Mouse (Mus musculus) mouse trophoblast stem cell (cell line): ENCODE results near the gene Kcnab2.

Source experiments
- in situ Hi-C, 2 experiments: fragments of 300-500 bp; cut with MseI, MboI; formaldehyde crosslinking; loops; 2 replicates in 1 of 2; 3 replicates in 1 of 2; pipeline ENCODE4 v1.15.1; 2025

Kcnab2 gene

GRCm38 (mm10) chr4:152451371-152451770, 26.3 kb downstream of the Kcnab2 start:
- in situ Hi-C loops = no loop called here

- in situ Hi-C loops = no loop called here
Measured at GRCm38 (mm10) chr4:152448666-152449018, 29.0 kb downstream of the Kcnab2 start.

- in situ Hi-C loops = no loop called here
Measured at GRCm38 (mm10) chr4:152447731-152448665, 29.7 kb downstream of the Kcnab2 start.

GRCm38 (mm10) chr4:152446178-152446577, 31.5 kb downstream of the Kcnab2 start:
- in situ Hi-C loops = no loop called here

GRCm38 (mm10) chr4:152441536-152441935, 36.1 kb downstream of the Kcnab2 start:
- in situ Hi-C loops = no loop called here

GRCm38 (mm10) chr4:152440882-152441281, 36.8 kb downstream of the Kcnab2 start:
- in situ Hi-C loops = no loop called here

- in situ Hi-C loops = no loop called here
Measured at GRCm38 (mm10) chr4:152435255-152435654, 42.4 kb downstream of the Kcnab2 start.

- in situ Hi-C loops = no loop called here
Measured at GRCm38 (mm10) chr4:152434836-152435235, 42.8 kb downstream of the Kcnab2 start.

- in situ Hi-C loops = no loop called here
Measured at GRCm38 (mm10) chr4:152432308-152432707, 45.4 kb downstream of the Kcnab2 start.

- in situ Hi-C loops = no loop called here
Measured at GRCm38 (mm10) chr4:152428259-152428658, 49.4 kb downstream of the Kcnab2 start.

GRCm38 (mm10) chr4:152424922-152425321, 52.7 kb downstream of the Kcnab2 start:
- in situ Hi-C loops = no loop called here

GRCm38 (mm10) chr4:152424341-152424740, 53.3 kb downstream of the Kcnab2 start:
- in situ Hi-C loops = no loop called here

- in situ Hi-C loops = no loop called here
Measured at GRCm38 (mm10) chr4:152423576-152423975, 54.1 kb downstream of the Kcnab2 start.

- in situ Hi-C loops = no loop called here
Measured at GRCm38 (mm10) chr4:152418229-152419060, 59.2 kb downstream of the Kcnab2 start.

- in situ Hi-C loops = no loop called here
Measured at GRCm38 (mm10) chr4:152412524-152413080, 65.1 kb downstream of the Kcnab2 start.

- in situ Hi-C loops = no loop called here
Measured at GRCm38 (mm10) chr4:152410961-152411360, 66.7 kb downstream of the Kcnab2 start.

- in situ Hi-C loops = no loop called here
Measured at GRCm38 (mm10) chr4:152406531-152406930, 71.1 kb downstream of the Kcnab2 start.

GRCm38 (mm10) chr4:152405671-152406201, 71.9 kb downstream of the Kcnab2 start:
- in situ Hi-C loops = no loop called here

- in situ Hi-C loops = no loop called here
Measured at GRCm38 (mm10) chr4:152405143-152405542, 72.5 kb downstream of the Kcnab2 start.

- in situ Hi-C loops = no loop called here
Measured at GRCm38 (mm10) chr4:152398926-152399325, 78.7 kb downstream of the Kcnab2 start.

- in situ Hi-C loops = no loop called here
Measured at GRCm38 (mm10) chr4:152392627-152393026, 85.0 kb downstream of the Kcnab2 start.

- in situ Hi-C loops = no loop called here
Measured at GRCm38 (mm10) chr4:152392192-152392591, 85.5 kb downstream of the Kcnab2 start.
